Mouse (Mus musculus): ENCODE measurements around the gene Pdk4.
A peak's percentile ranks its signal among the peaks of the same experiment; 100 is the strongest.

Pdk4 gene

DNA sequence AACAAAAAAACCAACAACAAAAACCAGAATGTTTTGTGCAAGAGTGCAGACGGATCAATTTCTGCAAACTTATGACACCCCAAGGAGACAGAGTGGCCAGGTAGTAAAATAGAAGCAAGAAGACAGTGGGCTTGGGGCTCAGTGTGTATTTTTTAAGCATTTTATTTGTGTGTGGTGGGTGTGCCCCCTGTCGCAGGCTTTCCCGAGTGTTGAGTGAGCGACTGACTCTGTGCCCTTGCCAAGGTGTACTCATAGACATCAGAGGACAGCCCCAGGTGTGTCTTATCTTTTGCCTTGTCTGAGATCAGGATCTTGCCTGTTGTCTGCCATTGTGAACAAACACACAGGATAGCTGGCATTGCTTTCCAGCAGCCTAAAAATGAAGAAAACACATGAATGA lies 49.1 kb downstream of the Pdk4 start:
- ATAC-seq (ENCODE audit: low TSS enrichment) = no peak

DNA sequence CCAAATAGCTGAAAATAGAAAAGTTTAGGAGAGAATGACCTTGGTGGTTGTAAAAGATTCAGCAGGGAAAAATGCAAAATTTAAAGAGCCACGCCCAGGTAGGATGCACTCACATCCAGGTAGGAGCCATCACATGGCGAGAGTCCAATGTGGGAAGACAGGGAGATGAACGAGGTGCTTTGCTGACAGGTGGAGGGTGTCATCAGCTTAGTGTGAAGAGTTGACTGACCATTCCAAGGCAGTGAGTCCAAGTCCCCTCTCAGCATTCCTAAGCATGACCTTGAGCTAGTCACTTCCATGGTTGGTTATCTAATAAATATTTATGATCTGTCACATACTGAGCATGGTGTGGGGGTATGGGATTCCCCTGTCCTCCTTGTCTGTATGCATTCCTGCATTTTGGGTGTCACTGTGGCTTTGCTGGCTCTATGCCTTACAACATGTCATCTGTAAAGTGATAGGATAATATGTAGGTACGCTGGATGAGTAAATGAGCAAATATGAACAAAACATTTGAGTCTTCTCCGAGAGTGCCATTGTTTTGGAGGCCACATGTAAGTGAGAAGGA lies 51.7 kb downstream of the Pdk4 start:
- no peak for ATAC-seq (ENCODE audit: low TSS enrichment)

DNA sequence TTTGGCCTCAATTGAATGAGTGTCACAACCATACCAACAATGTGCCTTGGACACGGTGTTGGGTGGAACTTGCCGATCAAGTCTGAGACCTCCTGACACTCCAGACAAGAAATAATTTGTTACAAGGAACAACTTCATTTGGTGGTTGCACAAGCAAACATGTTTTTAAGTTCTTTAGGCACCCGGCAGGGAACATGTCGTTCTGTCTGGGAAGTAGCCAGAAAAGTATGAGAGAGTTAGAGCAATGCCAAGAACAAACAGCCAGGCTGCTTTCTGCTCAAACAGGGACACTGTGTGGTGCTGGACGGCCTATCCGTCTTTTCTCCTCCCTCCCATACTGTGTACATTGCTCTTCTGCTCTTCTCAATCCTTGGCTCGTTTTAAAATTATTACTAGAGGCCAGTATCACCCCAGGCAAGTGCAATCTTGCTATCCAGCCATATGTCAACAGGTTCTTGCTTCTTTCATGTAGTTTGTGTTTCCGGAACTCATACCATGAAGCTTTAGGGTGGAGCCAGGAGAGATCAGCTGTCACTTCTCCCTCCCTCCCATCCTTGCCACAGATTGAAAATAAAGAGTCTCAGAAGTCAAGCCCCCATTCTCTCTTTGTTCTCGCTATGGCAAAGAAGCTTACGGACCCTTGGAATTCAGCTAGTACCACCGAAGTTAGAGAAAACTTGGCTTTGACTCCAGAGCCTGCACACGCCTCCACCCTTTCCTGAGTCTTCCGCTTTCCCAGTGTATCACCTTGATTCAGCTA lies 52.8 kb downstream of the Pdk4 start:
- ATAC-seq (ENCODE audit: low TSS enrichment) = peak; percentile 82

DNA sequence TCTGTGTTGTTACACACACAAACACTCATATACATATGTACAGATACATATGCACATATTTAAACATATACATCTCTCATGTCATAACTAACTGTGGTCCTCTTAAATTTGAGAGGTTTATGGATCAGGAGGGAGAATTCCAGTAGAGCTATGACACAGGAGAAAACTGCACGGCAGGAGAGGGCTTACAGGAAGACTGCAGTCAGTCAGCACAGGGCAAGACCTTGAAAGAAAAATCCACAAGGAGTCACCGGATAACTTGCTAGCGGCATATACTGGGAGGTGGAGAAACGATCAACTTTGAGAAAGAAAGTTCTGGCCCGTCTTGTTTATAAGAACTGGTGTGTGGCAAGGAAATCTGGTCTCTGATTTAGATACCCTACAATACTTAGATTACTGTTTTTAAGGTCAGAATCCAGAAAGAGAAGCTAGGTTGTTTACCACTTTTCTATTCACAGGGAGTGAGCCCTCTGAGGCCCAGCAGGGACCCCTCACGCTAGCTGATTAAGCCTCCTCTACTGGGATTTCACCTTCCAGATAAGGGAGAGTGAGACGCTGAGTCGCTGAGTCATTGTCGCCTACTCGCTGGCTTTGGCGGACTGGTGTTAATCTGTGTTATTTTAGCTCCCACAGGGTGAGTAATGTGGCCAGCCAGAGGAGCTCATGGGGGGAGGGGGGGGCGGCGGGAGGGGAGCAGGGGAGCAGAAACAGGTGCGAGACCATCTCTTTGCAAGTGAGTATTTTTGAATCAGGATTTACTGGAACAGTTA lies 53.6 kb downstream of the Pdk4 start:
- ATAC-seq (ENCODE audit: low TSS enrichment) = peak; percentile 89

DNA sequence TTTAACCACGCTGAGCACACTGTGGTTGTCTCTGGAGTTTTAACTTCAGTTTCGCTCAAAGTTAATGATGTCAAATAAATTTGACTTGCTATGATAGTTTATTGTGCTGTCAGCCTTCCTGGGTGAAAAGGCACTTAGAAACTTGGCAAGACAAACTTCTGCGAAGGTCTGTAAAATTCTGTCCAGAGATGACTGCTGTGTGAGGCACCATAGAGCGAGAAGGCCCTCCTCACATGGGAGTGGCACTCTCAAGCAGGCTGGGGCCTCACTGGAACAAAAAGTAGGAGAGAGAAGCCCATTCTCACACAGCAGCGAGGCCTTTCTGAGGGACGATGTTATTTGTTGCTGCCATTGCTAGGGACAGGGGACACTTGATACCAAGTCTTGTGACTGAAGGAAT lies 54.9 kb downstream of the Pdk4 start:
- ATAC-seq (ENCODE audit: low TSS enrichment) = no peak

DNA sequence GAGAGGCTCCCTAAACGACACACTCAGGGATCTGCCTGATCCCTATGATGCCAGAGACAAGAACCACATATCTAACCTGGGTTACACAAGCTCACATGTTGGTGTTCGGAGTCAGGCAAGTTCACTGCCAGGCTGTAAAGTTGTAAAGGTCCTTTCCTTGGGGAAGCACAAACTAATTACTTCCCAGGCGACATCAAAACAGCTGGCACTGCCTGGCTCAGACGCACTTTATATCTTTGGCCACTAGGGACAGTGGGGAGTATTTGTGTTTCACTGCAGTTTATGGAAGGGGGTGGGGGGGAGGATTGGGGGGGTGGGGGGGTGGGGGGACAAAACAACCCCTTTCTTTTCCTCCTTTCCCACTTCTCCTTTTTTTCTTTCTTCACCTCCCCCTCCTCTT lies 58.4 kb downstream of the Pdk4 start:
- ATAC-seq (ENCODE audit: low TSS enrichment) = no peak

DNA sequence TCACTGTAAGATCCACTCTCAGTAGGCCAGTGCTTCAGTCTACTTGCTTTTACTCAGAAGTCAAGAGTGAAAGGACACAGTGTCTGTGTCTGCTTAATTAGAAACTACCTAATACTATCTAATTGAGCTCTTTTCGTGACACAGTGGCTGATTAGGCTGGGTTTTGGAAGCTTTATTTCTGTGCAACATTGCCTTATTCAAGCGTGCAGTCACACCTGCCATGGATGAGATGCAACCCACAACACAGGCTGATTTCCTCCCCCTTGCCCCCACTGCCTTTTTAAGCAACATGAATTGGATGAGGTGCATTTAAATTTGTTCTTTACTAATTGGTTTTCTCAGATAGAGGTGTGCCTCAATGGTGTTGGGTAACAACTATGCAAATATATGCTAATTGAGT lies 62.2 kb downstream of the Pdk4 start:
- ATAC-seq (ENCODE audit: low TSS enrichment) = no peak

Data from frontal cortex, adult (tissue).